7 mouse cellular contexts compared by ENCODE assay signal in genomic region chr4:139252051-139252760, GRCm38 (mm10). TPM values are rescaled to one million over a fixed set of nuclear protein-coding genes. Genes with fewer than 3 reads are reported as not detected.
DNase-seq lines count a peak whose midpoint lies in the region; ATAC-seq and TF ChIP-seq lines count a peak whose summit lies in the region.

No protein-coding gene starts in this region.

- H3K27ac ChIP-seq in intestine, embryonic 15.5 days, result peak overlapping the region; percentile 85
- 0 out of 2 replicates have a peak overlapping the region, but pooled peaks have one; percentile 35 for H3K27ac ChIP-seq in midbrain, embryonic 12.5 days (replicated peaks)
- H3K27ac ChIP-seq in small intestine, adult 2 months (ENCODE audit: insufficient read depth, low read depth, low read length), result peak overlapping the region; percentile 86

- peak; percentile 82 to 83 for DNase-seq in adrenal gland, adult 18-20 months (ENCODE audit: low spot score in 2 of 2)
- peak; percentile 80 for DNase-seq in embryo, embryonic 10 days (ENCODE audit: low spot score)
- peak; percentile 77 for DNase-seq in gastrocnemius, postnatal 25 days
- DNase-seq in left cerebral cortex, postnatal 25 days (ENCODE audit: low spot score in 2 of 2), result peak; percentile 62 to 79

- no peak for TF ChIP-seq POLR2A in small intestine, adult 2 months (IDR thresholded peaks at IDR 0.05; ENCODE audit: low read depth, low read length)

- H3K4me2 ChIP-seq in intestine, embryonic 15.5 days (replicated peaks), result peak overlapping the region; percentile 46
- H3K4me2 ChIP-seq in midbrain, embryonic 12.5 days (replicated peaks), result no peak overlapping the region

- ATAC-seq in intestine, embryonic 15.5 days, result peak; percentile 36
- ATAC-seq in midbrain, embryonic 12.5 days (ENCODE audit: low FRiP score, low read depth), result no peak

- H3K4me3 ChIP-seq in intestine, embryonic 15.5 days (replicated peaks), result no peak overlapping the region
- H3K4me3 ChIP-seq in midbrain, embryonic 12.5 days, result no peak overlapping the region
- no peak overlapping the region for H3K4me3 ChIP-seq in small intestine, adult 2 months (ENCODE audit: low read depth, low read length)

- 34% methylated on average over 22 of the region's 22 CpGs for WGBS in intestine, embryonic 15.5 days
- WGBS in midbrain, embryonic 12.5 days, result 55% methylated on average over 22 of the region's 22 CpGs
- WGBS in small intestine, adult 2 months, result 28% methylated on average over 22 of the region's 22 CpGs

- H3K27me3 ChIP-seq in intestine, embryonic 15.5 days (replicated peaks), result no peaks in the 10 kb centered on the region
- H3K27me3 ChIP-seq in midbrain, embryonic 12.5 days, result no peaks in the 10 kb centered on the region
- no peaks in the 10 kb centered on the region for H3K27me3 ChIP-seq in small intestine, adult 2 months (ENCODE audit: control insufficient read depth, insufficient read depth, low read length)

- intact Hi-C loops in left cerebral cortex, postnatal 25 days (cut with DNase I), result loop anchor here (1.0 kb wide), 1 partner anchor 166 kb away; no protein-coding TSS in a partner anchor

- H3K9me3 ChIP-seq in intestine, embryonic 15.5 days, result no peaks in the 10 kb centered on the region
- H3K9me3 ChIP-seq in midbrain, embryonic 12.5 days, result no peaks in the 10 kb centered on the region

- no peak overlapping the region for H3K9ac ChIP-seq in intestine, embryonic 15.5 days
- H3K9ac ChIP-seq in midbrain, embryonic 12.5 days (replicated peaks), result no peak overlapping the region

- peaks cover 51% of the 10 kb centered on the region for H3K4me1 ChIP-seq in intestine, embryonic 15.5 days (replicated peaks)
- peaks cover 32% of the 10 kb centered on the region for H3K4me1 ChIP-seq in midbrain, embryonic 12.5 days
- H3K4me1 ChIP-seq in small intestine, adult 2 months (ENCODE audit: control insufficient read depth, insufficient read depth, insufficient read length, low read length), result peaks cover 48% of the 10 kb centered on the region

- TF ChIP-seq CTCF in small intestine, adult 2 months (IDR thresholded peaks at IDR 0.05; ENCODE audit: extremely low read depth, insufficient read length, insufficient replicate concordance, low read depth, low read length), result peak; percentile 89

- peaks cover under 1% of the 10 kb centered on the region; the same call in 1 of the 2 replicates for H3K36me3 ChIP-seq in intestine, embryonic 15.5 days
- peaks cover 4% of the 10 kb centered on the region for H3K36me3 ChIP-seq in midbrain, embryonic 12.5 days
- peaks cover 19% of the 10 kb centered on the region for H3K36me3 ChIP-seq in small intestine, adult 2 months (ENCODE audit: control insufficient read depth, insufficient read depth, low read length)

RNA-seq across cellular contexts. Expression of gene Pqlc2, which starts 58.3 kb away (rescaled TPM):
- total RNA-seq in adrenal gland, adult 18-20 months (2021), result 1 to 10 TPM; 8.8 to 9.2 TPM
- total RNA-seq in gastrocnemius, postnatal 25 days (2021), result 1 to 10 TPM; 4.9 to 6.9 TPM
- polyA plus RNA-seq in intestine, embryonic 15.5 days (2015; fragmentation: Nextera tagmentation; extraction: Ambion mirVana), result 19.3 and 23.3 TPM in 2 replicates
- total RNA-seq in left cerebral cortex, postnatal 25 days (2021), result 10 to 100 TPM; 12.6 to 13.0 TPM
- 13.5 and 14.1 TPM in 2 replicates for polyA plus RNA-seq in midbrain, embryonic 12.5 days (2016; fragmentation: Nextera tagmentation; extraction: Ambion mirVana)
- 26.4 and 49.8 TPM in 2 replicates for polyA plus RNA-seq in small intestine, adult 2 months (2012; rRNA removed)

RNA-seq across cellular contexts. Expression of gene Akr7a5, which starts 58.3 kb away (rescaled TPM):
- 10 to 100 TPM; 59.3 to 71.3 TPM for total RNA-seq in adrenal gland, adult 18-20 months (2021)
- total RNA-seq in gastrocnemius, postnatal 25 days (2021), result 10 to 100 TPM; 30.5 to 35.9 TPM
- polyA plus RNA-seq in intestine, embryonic 15.5 days (2015; fragmentation: Nextera tagmentation; extraction: Ambion mirVana), result 170 and 186 TPM in 2 replicates
- 10 to 100 TPM; 24.4 to 30.1 TPM for total RNA-seq in left cerebral cortex, postnatal 25 days (2021)
- polyA plus RNA-seq in midbrain, embryonic 12.5 days (2016; fragmentation: Nextera tagmentation; extraction: Ambion mirVana), result 74.4 and 81.2 TPM in 2 replicates
- 136 and 209 TPM in 2 replicates for polyA plus RNA-seq in small intestine, adult 2 months (2012; rRNA removed)

RNA-seq across cellular contexts. Expression of gene Capzb, which starts 59.5 kb away (rescaled TPM):
- 100 to 1,000 TPM; 351 to 362 TPM for total RNA-seq in adrenal gland, adult 18-20 months (2021)
- total RNA-seq in gastrocnemius, postnatal 25 days (2021), result 100 to 1,000 TPM; 472 to 500 TPM
- polyA plus RNA-seq in intestine, embryonic 15.5 days (2015; fragmentation: Nextera tagmentation; extraction: Ambion mirVana), result 410 and 425 TPM in 2 replicates
- 100 to 1,000 TPM; 350 to 351 TPM for total RNA-seq in left cerebral cortex, postnatal 25 days (2021)
- 312 and 337 TPM in 2 replicates for polyA plus RNA-seq in midbrain, embryonic 12.5 days (2016; fragmentation: Nextera tagmentation; extraction: Ambion mirVana)
- polyA plus RNA-seq in small intestine, adult 2 months (2012; rRNA removed), result 159 and 390 TPM in 2 replicates

Comparison
In these comparisons a context has a peak if more than half of its experiments do, and no peak if none do; other contexts are left out.
1. H3K27ac ChIP-seq: peak in every context shown above with its lines; median percentile 86 in small intestine, adult 2 months; 85 in intestine, embryonic 15.5 days; 35 in midbrain, embryonic 12.5 days.